Mouse (Mus musculus): ENCODE data around the gene Plod1.

- TF ChIP-seq CTCF (IDR thresholded peaks at IDR 0.05; ENCODE audit: insufficient read depth, low read length): no peak
- TF ChIP-seq POLR2A (IDR thresholded peaks at IDR 0.05; ENCODE audit: borderline replicate concordance, extremely low read depth, low read depth, low read length): no peak
Measured at GRCm38 (mm10) chr4:147938148-147939096, 1.9 kb upstream of the Plod1 start.
